Mouse (Mus musculus) embryonic facial prominence, embryonic 10.5 days (tissue): ENCODE measurements around the gene Gm960. TPM values are rescaled to one million over a fixed set of nuclear protein-coding genes. Genes with fewer than 3 reads are reported as not detected.
"Not testable (repeated sequence)": the region's sequence is repeated elsewhere in the genome, so short reads cannot be mapped to it uniquely, and the experiment has no call there.

Experiments used
- DNase-seq: peaks from one replicate; pipeline ENCODE4 v3.0.0-alpha.2; 2017; ENCODE audit warnings: low spot score
- H3K27ac ChIP-seq: fragments of 300-500 bp; sonication (generic); replicated peaks from 2 replicates; pipeline ENCODE4 v1.5.1; 2016; ENCODE audit warnings: mild to moderate bottlenecking
- H3K27me3 ChIP-seq: fragments of 300-500 bp; sonication (generic); replicated peaks from 2 replicates; pipeline ENCODE4 v1.6.1; 2016; ENCODE audit warnings: low read depth, mild to moderate bottlenecking; ENCODE audit not compliant: poor library complexity, severe bottlenecking
- H3K36me3 ChIP-seq: fragments of 300-500 bp; sonication (generic); replicated peaks from 2 replicates; pipeline ENCODE4 v1.6.1; 2016; ENCODE audit warnings: mild to moderate bottlenecking, moderate library complexity
- H3K4me1 ChIP-seq: fragments of 300-500 bp; sonication (generic); 2 replicates; pipeline ENCODE4 v1.6.1; 2016
- H3K4me3 ChIP-seq: fragments of 300-500 bp; sonication (generic); 2 replicates; pipeline ENCODE4 v1.5.1; 2016; ENCODE audit warnings: mild to moderate bottlenecking, moderate library complexity
- H3K9me3 ChIP-seq: fragments of 300-500 bp; sonication (generic); 2 replicates; pipeline ENCODE4 v1.6.1; 2016; ENCODE audit warnings: mild to moderate bottlenecking
- WGBS: fragments of 180-500 bp; shearing (Covaris S2); methylation state at CpG from one replicate; pipeline ENCODE4 v1.1.7; 2016; 5-methylcytosine and 5-hydroxymethylcytosine counted together
- polyA plus RNA-seq: library from polyadenylated mRNA; unstranded; fragments of >200 nt; fragmentation: Nextera tagmentation; extraction: Ambion mirVana; gene quantifications from 2 replicates; pipeline ENCODE4 v1.2.1, GENCODE M21; 2016

The Gm960 gene
- polyA plus RNA-seq, 1 experiment from 2014 or later, result 2.0 TPM

- Histone ChIP-seq H3K4me1 (peaks cover 13% of the 10 kb centered on the region), H3K27ac (no peak overlapping the region), H3K27me3 (no peaks in the 10 kb centered on the region), H3K36me3 (no peaks in the 10 kb centered on the region), H3K9me3 (no peaks in the 10 kb centered on the region), H3K4me3 (no peak overlapping the region)
- no peak for DNase-seq
- 90% methylated on average over 20 of the region's 20 CpGs for WGBS
Observed at GRCm38 (mm10) chr19:4602459-4602858, 96.0 kb downstream of the Gm960 start.

GRCm38 (mm10) chr19:4596071-4596470 lies 102.4 kb downstream of the Gm960 start:
- Histone ChIP-seq H3K36me3 (no peaks in the 10 kb centered on the region), H3K27ac (no peak overlapping the region), H3K9me3 (no peaks in the 10 kb centered on the region), H3K27me3 (no peaks in the 10 kb centered on the region), H3K4me1 (no peaks in the 10 kb centered on the region; the same call in 1 of the 2 replicates), H3K4me3 (no peak overlapping the region)
- DNase-seq, result no peak
- WGBS, result 82% methylated on average over 2 of the region's 2 CpGs

GRCm38 (mm10) chr19:4593792-4594522 lies 104.5 kb downstream of the Gm960 start:
- WGBS, result 65% methylated on average over 7 of the region's 7 CpGs
- Histone ChIP-seq H3K27ac (no peak overlapping the region), H3K36me3 (no peaks in the 10 kb centered on the region), H3K4me1 (no peaks in the 10 kb centered on the region; the same call in 1 of the 2 replicates), H3K9me3 (no peaks in the 10 kb centered on the region), H3K27me3 (no peaks in the 10 kb centered on the region), H3K4me3 (no peak overlapping the region)
- no peak for DNase-seq

- H3K36me3 ChIP-seq, result no peaks in the 10 kb centered on the region
- 0 out of 2 replicates have a peak, but pooled peaks cover 3% of the 10 kb centered on the region for H3K27me3 ChIP-seq
- H3K4me1 ChIP-seq, result no peaks in the 10 kb centered on the region
- no peak overlapping the region for H3K27ac ChIP-seq
- DNase-seq, result no peak
- 92% methylated on average over 3 of the region's 3 CpGs for WGBS
- no peaks in the 10 kb centered on the region for H3K9me3 ChIP-seq
- H3K4me3 ChIP-seq, result no peak overlapping the region
Observed at GRCm38 (mm10) chr19:4590025-4590424, 108.4 kb downstream of the Gm960 start.

DNA sequence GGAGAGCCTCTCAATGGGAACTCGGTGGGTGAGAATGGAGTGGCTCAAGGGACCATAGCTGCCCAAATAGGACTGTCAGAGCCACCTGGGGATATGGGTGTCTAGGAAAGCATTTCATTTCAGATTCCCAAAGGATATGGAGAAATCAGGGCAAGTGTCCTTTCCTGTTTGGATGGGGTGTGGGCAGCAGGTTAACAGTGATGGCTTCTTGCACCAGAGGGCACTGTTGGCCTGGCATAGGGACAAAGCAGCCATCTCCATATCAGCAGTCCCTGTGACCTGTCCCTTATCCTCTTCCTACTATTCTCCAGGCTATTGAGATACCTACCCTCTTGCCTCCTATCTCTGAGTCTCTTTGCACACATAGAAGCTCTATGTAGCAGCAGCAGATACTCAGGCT lies 109.4 kb downstream of the Gm960 start:
- H3K4me3 ChIP-seq, result no peak overlapping the region
- 73% methylated on average over 1 of the region's 1 CpGs for WGBS
- DNase-seq, result no peak
- H3K27me3 ChIP-seq, result 0 out of 2 replicates have a peak, but pooled peaks cover 3% of the 10 kb centered on the region
- no peaks in the 10 kb centered on the region for H3K36me3 ChIP-seq
- no peak overlapping the region for H3K27ac ChIP-seq
- no peaks in the 10 kb centered on the region for H3K9me3 ChIP-seq
- no peaks in the 10 kb centered on the region for H3K4me1 ChIP-seq

DNA sequence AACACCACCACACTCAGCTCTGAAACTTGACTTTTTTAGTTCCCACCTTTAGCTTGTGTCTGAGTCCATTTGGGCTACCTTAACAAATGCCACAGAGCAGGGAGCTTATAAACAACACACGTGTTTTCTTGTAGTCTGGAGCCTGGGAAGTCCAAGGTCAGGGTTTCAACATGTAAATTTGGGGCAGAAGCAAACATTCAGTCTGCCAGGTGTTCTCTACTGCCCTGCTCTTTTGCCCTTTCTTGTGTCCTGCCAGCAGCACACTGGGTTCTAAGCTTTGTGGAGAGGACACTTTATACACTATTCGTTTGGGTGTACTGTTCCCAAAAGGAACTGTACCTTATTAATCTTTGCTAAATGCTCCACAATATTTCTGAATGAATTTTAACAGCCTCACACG lies 110.0 kb downstream of the Gm960 start:
- 73% methylated on average over 3 of the region's 3 CpGs for WGBS
- DNase-seq, result no peak
- Histone ChIP-seq H3K4me1 (no peaks in the 10 kb centered on the region), H3K36me3 (no peaks in the 10 kb centered on the region), H3K27ac (no peak overlapping the region), H3K9me3 (no peaks in the 10 kb centered on the region), H3K4me3 (no peak overlapping the region), H3K27me3 (0 out of 2 replicates have a peak, but pooled peaks cover 3% of the 10 kb centered on the region)

- Histone ChIP-seq H3K9me3 (no peaks in the 10 kb centered on the region), H3K27me3 (0 out of 2 replicates have a peak, but pooled peaks cover 3% of the 10 kb centered on the region), H3K4me1 (no peaks in the 10 kb centered on the region), H3K4me3 (no peak overlapping the region), H3K27ac (no peak overlapping the region), H3K36me3 (no peaks in the 10 kb centered on the region)
- DNase-seq, result no peak
- WGBS, result 67% methylated on average over 2 of the region's 2 CpGs
Observed at GRCm38 (mm10) chr19:4587426-4587825, 111.0 kb downstream of the Gm960 start.

DNA sequence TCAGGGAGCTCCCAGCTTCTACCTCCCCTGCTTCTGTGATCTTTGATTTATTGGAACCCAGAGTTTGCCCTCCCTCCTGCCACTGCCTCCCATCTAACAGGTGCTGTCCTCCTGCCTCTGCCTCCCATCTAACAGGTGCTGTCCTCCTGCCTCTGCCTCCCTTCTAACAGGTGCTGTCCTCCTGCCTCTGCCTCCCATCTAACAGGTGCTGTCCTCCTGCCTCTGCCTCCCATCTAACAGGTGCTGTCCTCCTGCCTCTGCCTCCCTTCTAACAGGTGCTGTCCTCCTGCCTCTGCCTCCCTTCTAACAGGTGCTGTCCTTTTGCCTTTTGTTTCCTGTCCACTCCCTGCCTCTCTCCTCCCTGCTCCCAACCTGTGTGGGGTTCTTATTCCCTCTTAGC lies 111.7 kb downstream of the Gm960 start:
- not testable (repeated sequence) for H3K27ac ChIP-seq, H3K4me1 ChIP-seq

GRCm38 (mm10) chr19:4583856-4584255 lies 114.6 kb downstream of the Gm960 start:
- no peaks in the 10 kb centered on the region for H3K36me3 ChIP-seq
- H3K4me1 ChIP-seq, result no peaks in the 10 kb centered on the region
- 79% methylated on average over 2 of the region's 2 CpGs for WGBS
- 0 out of 2 replicates have a peak, but pooled peaks cover 3% of the 10 kb centered on the region for H3K27me3 ChIP-seq
- no peak overlapping the region for H3K4me3 ChIP-seq
- no peak overlapping the region for H3K27ac ChIP-seq
- no peaks in the 10 kb centered on the region for H3K9me3 ChIP-seq
- no peak for DNase-seq

More for the DNA sequence above, 111.7 kb downstream of the Gm960 start:
- H3K27me3 ChIP-seq, H3K4me3 ChIP-seq, H3K9me3 ChIP-seq, DNase-seq, H3K36me3 ChIP-seq: not testable (repeated sequence)

- 89% methylated on average over 5 of the region's 5 CpGs for WGBS
- no peak for DNase-seq
- H3K4me1 ChIP-seq, result no peaks in the 10 kb centered on the region
- H3K9me3 ChIP-seq, result no peaks in the 10 kb centered on the region
- H3K4me3 ChIP-seq, result no peak overlapping the region
- no peak overlapping the region for H3K27ac ChIP-seq
- H3K27me3 ChIP-seq, result no peaks in the 10 kb centered on the region
- no peaks in the 10 kb centered on the region for H3K36me3 ChIP-seq
Observed at GRCm38 (mm10) chr19:4579296-4579695, 119.2 kb downstream of the Gm960 start.

DNA sequence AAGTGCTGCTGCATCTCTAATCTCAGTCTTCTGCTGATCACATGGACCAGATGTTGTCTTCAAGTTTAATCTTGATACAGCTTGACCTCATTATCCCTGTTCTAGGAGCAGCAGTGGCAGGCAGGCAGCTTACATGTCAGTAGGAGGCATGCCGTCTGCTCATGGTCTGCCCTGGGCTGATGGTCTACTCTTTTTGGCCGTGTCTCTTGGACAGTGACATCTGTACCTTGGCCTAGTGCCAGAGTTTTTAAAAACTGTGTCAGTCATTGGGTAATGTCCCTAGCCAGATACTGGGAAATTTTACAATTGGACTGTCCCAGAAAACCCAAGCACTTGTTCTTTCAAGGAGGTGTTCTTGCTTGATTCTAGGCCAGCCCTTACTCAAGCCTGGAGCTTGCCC lies 119.7 kb downstream of the Gm960 start:
- no peaks in the 10 kb centered on the region for H3K27me3 ChIP-seq
- 66% methylated on average over 2 of the region's 2 CpGs for WGBS
- H3K27ac ChIP-seq, result no peak overlapping the region
- H3K36me3 ChIP-seq, result no peaks in the 10 kb centered on the region
- H3K4me3 ChIP-seq, result no peak overlapping the region
- no peaks in the 10 kb centered on the region for H3K9me3 ChIP-seq
- H3K4me1 ChIP-seq, result no peaks in the 10 kb centered on the region
- DNase-seq, result no peak
